Mouse (Mus musculus) intestine, postnatal 0 days (tissue): ENCODE measurements around the gene Dip2c. TPM values are rescaled to one million over a fixed set of nuclear protein-coding genes. Genes with fewer than 3 reads are reported as not detected.

ENCODE experiments used
- ATAC-seq: fragments of 200-750 bp; cut with Nextera tagmentation; 2 replicates; pipeline ENCODE4 v1.8.0; 2017; ENCODE audit warnings: mild to moderate bottlenecking, moderate TSS enrichment, moderate library complexity
- H3K27ac ChIP-seq: fragments of 300-500 bp; sonication (generic); 2 replicates; pipeline ENCODE4 v1.5.1; 2014; ENCODE audit warnings: mild to moderate bottlenecking, low read depth, low read length, moderate library complexity
- H3K27me3 ChIP-seq: fragments of 300-500 bp; sonication (generic); replicated peaks from 2 replicates; pipeline ENCODE4 v1.6.1; 2014; ENCODE audit warnings: low read length, mixed read lengths; ENCODE audit not compliant: control insufficient read depth, insufficient read depth
- H3K36me3 ChIP-seq: fragments of 300-500 bp; sonication (generic); 2 replicates; pipeline ENCODE4 v1.6.1; 2014; ENCODE audit warnings: mild to moderate bottlenecking, moderate library complexity; ENCODE audit not compliant: control insufficient read depth, insufficient read depth
- H3K4me1 ChIP-seq: fragments of 300-500 bp; sonication (generic); replicated peaks from 2 replicates; pipeline ENCODE4 v1.6.1; 2014; ENCODE audit warnings: antibody characterized with exemption, low read length, mixed read lengths; ENCODE audit not compliant: control insufficient read depth, insufficient read depth
- H3K4me2 ChIP-seq: fragments of 300-500 bp; sonication (generic); replicated peaks from 2 replicates; pipeline ENCODE4 v1.6.1; 2014; ENCODE audit warnings: low read depth, mild to moderate bottlenecking, moderate library complexity
- H3K4me3 ChIP-seq: fragments of 300-500 bp; sonication (generic); 2 replicates; pipeline ENCODE4 v1.5.1; 2014; ENCODE audit warnings: low read depth, low read length
- H3K9ac ChIP-seq: fragments of 300-500 bp; sonication (generic); 2 replicates; pipeline ENCODE4 v1.6.1; 2014; ENCODE audit warnings: mild to moderate bottlenecking, low read depth, low read length
- H3K9me3 ChIP-seq: fragments of 300-500 bp; sonication (generic); 2 replicates; pipeline ENCODE4 v1.6.1; 2016; ENCODE audit warnings: mixed run types; ENCODE audit not compliant: control insufficient read depth
- CTCF ChIP-seq: sonication (generic); IDR thresholded peaks from 2 replicates; pipeline ENCODE4 v1.5.1; 2016; ENCODE audit warnings: low read depth, mild to moderate bottlenecking, control low read depth, antibody characterized with exemption, moderate library complexity
- WGBS: fragments of 180-500 bp; shearing (Covaris S2); extraction: QIAGEN DNeasy Blood & Tissue Kit; methylation state at CpG from one replicate; pipeline ENCODE4 v1.1.7; 2014; 5-methylcytosine and 5-hydroxymethylcytosine counted together
- polyA plus RNA-seq: library from polyadenylated mRNA; unstranded; fragments of >200 nt; fragmentation: Nextera tagmentation; extraction: Ambion mirVana; gene quantifications from 2 replicates; pipeline ENCODE4 v1.2.1, GENCODE M21; 2015

Dip2c gene
- polyA plus RNA-seq, 1 experiment from 2014 or later: 2.7 TPM

DNA sequence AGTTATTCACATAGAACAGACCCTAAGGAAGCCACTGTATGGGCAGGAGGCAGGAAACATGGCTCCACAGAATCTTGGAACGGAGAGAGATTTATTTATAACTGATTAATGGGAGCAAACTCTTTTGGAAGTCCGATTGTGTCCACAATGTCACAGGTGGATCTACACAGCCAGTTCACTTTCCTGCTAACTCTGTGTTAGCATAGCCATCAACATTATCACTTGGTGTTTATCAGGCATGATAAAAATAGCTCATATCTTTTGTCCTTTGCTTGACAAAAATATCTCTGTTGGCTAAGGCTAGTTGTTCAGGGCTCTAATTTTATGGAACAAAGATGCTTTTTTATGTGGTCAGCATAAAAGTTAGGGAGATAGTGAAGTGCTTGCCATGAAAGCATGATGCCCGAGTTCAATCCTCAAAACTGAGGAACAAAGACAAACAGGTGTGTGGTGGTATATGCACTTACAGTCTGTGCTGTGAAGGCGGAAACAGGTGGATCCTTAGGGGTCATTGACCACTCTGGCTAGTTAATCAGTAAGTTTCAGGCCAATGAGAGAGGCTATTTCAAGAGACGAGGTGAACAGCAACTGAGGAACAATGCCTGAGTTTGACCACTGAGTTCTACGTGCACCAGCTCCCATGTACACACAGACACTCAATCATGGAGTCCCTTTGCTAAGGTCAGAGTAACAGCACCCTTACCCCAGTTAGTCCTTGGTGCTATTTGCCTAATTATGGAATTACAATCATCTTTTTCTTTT is 169.4 kb downstream of the Dip2c start:
- ATAC-seq: no peak
- no peaks in the 10 kb centered on the region for H3K9me3 ChIP-seq
- peaks cover 11% of the 10 kb centered on the region; the same call in 1 of the 2 replicates for H3K4me1 ChIP-seq
- no peak overlapping the region for H3K27ac ChIP-seq
- H3K9ac ChIP-seq: no peak overlapping the region
- no peaks in the 10 kb centered on the region for H3K36me3 ChIP-seq
- H3K4me3 ChIP-seq: no peak overlapping the region
- peak overlapping the region; percentile 38 for H3K4me2 ChIP-seq
- 28% methylated on average over 6 of the region's 6 CpGs for WGBS
- no peaks in the 10 kb centered on the region for H3K27me3 ChIP-seq
- no peak for TF ChIP-seq CTCF

DNA sequence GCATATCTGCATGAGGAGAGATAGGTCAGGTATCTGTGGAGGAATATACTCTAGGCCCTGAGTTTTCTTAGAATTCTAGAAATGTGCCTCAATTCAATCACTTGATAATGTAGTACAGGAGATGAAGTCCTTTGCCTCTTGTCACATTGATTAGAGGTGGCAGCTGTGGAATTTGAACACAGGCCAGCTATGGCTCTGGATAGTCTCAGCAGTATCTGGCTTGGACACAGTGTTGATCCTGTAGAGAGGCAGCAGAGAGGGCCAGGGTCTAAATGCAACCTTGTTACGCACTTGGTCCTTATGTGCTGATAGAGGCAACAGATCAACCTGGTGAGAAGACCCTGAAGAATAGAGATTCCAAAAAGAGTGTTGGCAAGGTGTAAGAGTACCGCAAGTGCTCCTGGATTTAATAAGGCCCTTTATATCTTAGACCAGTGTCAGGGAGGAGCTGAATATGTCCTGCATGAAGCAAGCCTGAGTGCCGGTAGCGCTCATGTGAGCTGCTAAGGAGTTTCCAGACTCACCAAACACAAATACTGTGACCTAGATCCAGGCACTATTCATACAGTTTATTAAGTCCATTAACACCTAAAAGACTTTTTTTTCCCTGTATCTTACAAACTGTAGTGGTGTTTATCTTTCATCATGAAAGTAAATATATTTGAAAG is 170.3 kb downstream of the Dip2c start:
- Histone ChIP-seq H3K4me1 (peaks cover 11% of the 10 kb centered on the region; the same call in 1 of the 2 replicates), H3K27me3 (no peaks in the 10 kb centered on the region), H3K36me3 (no peaks in the 10 kb centered on the region), H3K4me3 (no peak overlapping the region), H3K4me2 (no peak overlapping the region), H3K9ac (no peak overlapping the region), H3K27ac (no peak overlapping the region), H3K9me3 (no peaks in the 10 kb centered on the region)
- 83% methylated on average over 4 of the region's 4 CpGs for WGBS
- TF ChIP-seq CTCF: no peak
- ATAC-seq: no peak

DNA sequence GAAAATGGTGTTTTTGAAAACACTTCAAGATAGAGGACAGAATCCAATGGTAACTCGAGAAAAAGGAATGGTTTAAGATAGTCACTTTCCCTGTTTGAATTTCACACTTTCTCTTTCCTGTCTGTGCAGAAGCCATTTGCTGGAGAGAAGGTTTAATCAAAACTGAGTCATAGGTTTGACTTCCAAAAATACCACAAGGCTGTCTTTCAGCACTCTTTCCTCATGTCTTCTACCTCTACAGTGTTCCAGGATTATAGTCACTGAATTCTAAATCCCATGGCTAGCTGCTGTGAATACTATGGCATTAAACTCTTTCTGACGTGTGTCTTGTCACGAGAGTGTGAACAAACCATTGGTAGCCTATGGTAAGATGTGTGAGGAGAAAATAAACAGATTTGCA is 173.9 kb downstream of the Dip2c start:
- TF ChIP-seq CTCF: no peak
- Histone ChIP-seq H3K27ac (no peak overlapping the region), H3K4me3 (no peak overlapping the region), H3K27me3 (no peaks in the 10 kb centered on the region), H3K4me1 (peaks cover 10% of the 10 kb centered on the region; the same call in 1 of the 2 replicates), H3K4me2 (no peak overlapping the region), H3K9ac (no peak overlapping the region), H3K36me3 (no peaks in the 10 kb centered on the region), H3K9me3 (no peaks in the 10 kb centered on the region)
- 86% methylated on average over 3 of the region's 3 CpGs for WGBS
- ATAC-seq: no peak

DNA sequence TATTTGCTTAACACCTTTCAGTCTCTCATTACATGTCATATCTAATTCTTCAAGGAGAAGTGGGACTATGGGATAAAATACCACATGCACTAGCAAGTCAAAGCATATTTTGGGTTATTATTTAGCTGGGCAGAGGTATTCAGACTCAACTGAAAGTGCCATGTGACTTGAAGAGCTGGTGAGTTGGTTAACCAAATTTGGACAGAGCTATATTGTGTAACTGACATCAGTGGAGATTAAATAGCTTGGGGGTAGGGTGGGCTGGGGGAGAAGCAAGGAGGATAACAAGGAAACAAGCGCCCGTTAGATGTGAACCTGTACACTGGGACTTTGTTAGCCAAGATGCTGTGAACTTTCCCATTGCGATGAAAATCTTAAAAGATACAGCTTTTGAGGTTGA is 175.6 kb downstream of the Dip2c start:
- Histone ChIP-seq H3K36me3 (no peaks in the 10 kb centered on the region), H3K27ac (no peak overlapping the region), H3K4me1 (no peaks in the 10 kb centered on the region), H3K4me2 (no peak overlapping the region), H3K27me3 (no peaks in the 10 kb centered on the region), H3K9me3 (no peaks in the 10 kb centered on the region), H3K4me3 (no peak overlapping the region), H3K9ac (no peak overlapping the region)
- 94% methylated on average over 3 of the region's 3 CpGs for WGBS
- no peak for ATAC-seq
- no peak for TF ChIP-seq CTCF

DNA sequence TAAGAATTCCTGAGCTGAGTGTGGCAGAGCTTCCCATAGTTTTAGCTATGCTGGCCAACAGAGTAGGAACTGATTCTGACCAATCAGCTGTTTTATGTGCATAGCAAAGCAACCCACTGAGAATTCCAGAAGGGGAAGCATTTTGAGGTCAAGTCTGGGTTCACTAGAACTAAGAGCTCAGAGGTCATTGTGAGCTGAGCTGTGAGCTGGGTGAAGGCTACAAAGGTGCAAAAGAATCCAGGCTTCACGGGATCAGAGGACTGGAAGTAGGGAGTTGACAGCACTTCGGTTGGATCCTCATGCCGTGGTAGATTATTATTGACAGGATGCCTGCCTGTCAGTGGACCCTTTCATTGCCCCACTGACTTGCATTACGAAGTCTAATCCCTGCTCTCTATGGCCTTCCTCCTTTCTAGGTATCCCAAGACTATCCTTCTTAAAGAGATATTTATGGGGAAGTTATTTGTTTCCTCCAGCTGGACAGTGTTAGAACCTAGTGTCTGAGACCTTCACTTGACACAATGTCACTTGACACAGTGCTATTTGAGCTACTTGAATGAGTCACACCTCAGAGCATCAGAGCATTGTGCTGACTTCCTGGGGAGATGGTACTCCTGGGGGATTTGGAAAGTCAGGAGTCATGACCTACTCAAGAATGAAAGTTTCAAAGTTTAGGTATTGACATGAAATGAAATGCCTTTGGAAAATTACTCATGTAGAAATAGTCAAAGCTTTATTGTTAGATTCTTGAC is 178.3 kb downstream of the Dip2c start:
- Histone ChIP-seq H3K9me3 (no peaks in the 10 kb centered on the region), H3K27me3 (no peaks in the 10 kb centered on the region), H3K27ac (no peak overlapping the region), H3K4me1 (no peaks in the 10 kb centered on the region), H3K4me3 (no peak overlapping the region), H3K36me3 (no peaks in the 10 kb centered on the region), H3K4me2 (no peak overlapping the region), H3K9ac (no peak overlapping the region)
- TF ChIP-seq CTCF: no peak
- 73% methylated on average over 4 of the region's 4 CpGs for WGBS
- no peak for ATAC-seq

DNA sequence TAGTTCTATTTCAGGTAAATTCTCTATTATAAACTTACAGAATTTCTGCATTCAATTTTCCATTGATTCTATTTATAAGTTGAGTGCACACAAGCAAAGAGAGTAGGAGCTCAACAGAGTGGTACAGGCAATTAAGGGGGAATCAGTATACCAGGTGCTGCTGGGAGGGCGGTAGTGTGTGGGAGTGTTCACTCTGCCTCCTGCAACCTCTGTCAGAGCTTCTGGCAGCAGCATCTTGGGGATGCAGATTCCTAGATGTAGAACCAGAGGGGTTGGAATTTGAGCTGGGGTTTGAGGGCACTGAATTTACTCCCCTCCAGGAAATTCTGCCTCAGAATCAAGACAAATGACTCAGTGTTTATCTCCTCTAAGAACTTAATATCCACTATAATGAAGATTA is 179.7 kb downstream of the Dip2c start:
- Histone ChIP-seq H3K36me3 (no peaks in the 10 kb centered on the region), H3K4me1 (no peaks in the 10 kb centered on the region), H3K4me3 (no peak overlapping the region), H3K9ac (no peak overlapping the region), H3K27me3 (no peaks in the 10 kb centered on the region), H3K27ac (no peak overlapping the region), H3K9me3 (no peaks in the 10 kb centered on the region), H3K4me2 (no peak overlapping the region)
- no peak for TF ChIP-seq CTCF
- no peak for ATAC-seq
- 80% methylated on average over 1 of the region's 1 CpGs for WGBS
